Mouse (Mus musculus): ENCODE data around the gene Irf4. TPM values are rescaled to one million over a fixed set of nuclear protein-coding genes. Genes with fewer than 3 reads are reported as not detected.

Gene Irf4
- polyA plus RNA-seq, 1 experiment: 5.0 TPM

- Histone ChIP-seq H3K4me1 (ENCODE audit: control insufficient read depth, insufficient read depth, insufficient read length, low read length) (no peaks in the 10 kb centered on the region), H3K27ac (ENCODE audit: insufficient read depth, low read depth, low read length) (no peak overlapping the region), H3K36me3 (ENCODE audit: control insufficient read depth, insufficient read depth, low read length) (no peaks in the 10 kb centered on the region), H3K27me3 (ENCODE audit: control insufficient read depth, insufficient read depth, low read length) (no peaks in the 10 kb centered on the region), H3K4me3 (ENCODE audit: low read depth, low read length) (no peak overlapping the region)
- TF ChIP-seq POLR2A (IDR thresholded peaks at IDR 0.05; ENCODE audit: low read depth, low read length) (no peak), CTCF (IDR thresholded peaks at IDR 0.05; ENCODE audit: extremely low read depth, insufficient read length, insufficient replicate concordance, low read depth, low read length) (no peak)
- WGBS: 60% methylated on average over 3 of the region's 3 CpGs
Observed at GRCm38 (mm10) chr13:30760374-30761090, 11.5 kb downstream of the Irf4 start.

- H3K4me3 ChIP-seq (ENCODE audit: low read depth, low read length): no peak overlapping the region
- no peak overlapping the region for H3K27ac ChIP-seq (ENCODE audit: insufficient read depth, low read depth, low read length)
- WGBS: 81% methylated on average over 8 of the region's 8 CpGs
- no peaks in the 10 kb centered on the region for H3K27me3 ChIP-seq (ENCODE audit: control insufficient read depth, insufficient read depth, low read length)
- no peaks in the 10 kb centered on the region for H3K4me1 ChIP-seq (ENCODE audit: control insufficient read depth, insufficient read depth, insufficient read length, low read length)
- TF ChIP-seq CTCF (IDR thresholded peaks at IDR 0.05; ENCODE audit: extremely low read depth, insufficient read length, insufficient replicate concordance, low read depth, low read length) (no peak), POLR2A (IDR thresholded peaks at IDR 0.05; ENCODE audit: low read depth, low read length) (no peak)
- no peaks in the 10 kb centered on the region for H3K36me3 ChIP-seq (ENCODE audit: control insufficient read depth, insufficient read depth, low read length)
Observed at GRCm38 (mm10) chr13:30761151-30761631, 12.2 kb downstream of the Irf4 start.

GRCm38 (mm10) chr13:30762224-30762623 is 13.2 kb downstream of the Irf4 start:
- Histone ChIP-seq H3K27ac (ENCODE audit: insufficient read depth, low read depth, low read length) (no peak overlapping the region), H3K36me3 (ENCODE audit: control insufficient read depth, insufficient read depth, low read length) (no peaks in the 10 kb centered on the region), H3K4me1 (ENCODE audit: control insufficient read depth, insufficient read depth, insufficient read length, low read length) (0 out of 2 replicates have a peak, but pooled peaks cover 2% of the 10 kb centered on the region), H3K4me3 (ENCODE audit: low read depth, low read length) (no peak overlapping the region), H3K27me3 (ENCODE audit: control insufficient read depth, insufficient read depth, low read length) (no peaks in the 10 kb centered on the region)
- 83% methylated on average over 4 of the region's 4 CpGs for WGBS
- TF ChIP-seq CTCF (IDR thresholded peaks at IDR 0.05; ENCODE audit: extremely low read depth, insufficient read length, insufficient replicate concordance, low read depth, low read length) (no peak), POLR2A (IDR thresholded peaks at IDR 0.05; ENCODE audit: low read depth, low read length) (no peak)

- Histone ChIP-seq H3K36me3 (ENCODE audit: control insufficient read depth, insufficient read depth, low read length) (no peaks in the 10 kb centered on the region), H3K4me3 (ENCODE audit: low read depth, low read length) (no peak overlapping the region), H3K27me3 (ENCODE audit: control insufficient read depth, insufficient read depth, low read length) (no peaks in the 10 kb centered on the region), H3K27ac (ENCODE audit: insufficient read depth, low read depth, low read length) (no peak overlapping the region), H3K4me1 (ENCODE audit: control insufficient read depth, insufficient read depth, insufficient read length, low read length) (0 out of 2 replicates have a peak, but pooled peaks cover 2% of the 10 kb centered on the region)
- TF ChIP-seq CTCF (IDR thresholded peaks at IDR 0.05; ENCODE audit: extremely low read depth, insufficient read length, insufficient replicate concordance, low read depth, low read length) (no peak), POLR2A (IDR thresholded peaks at IDR 0.05; ENCODE audit: low read depth, low read length) (no peak)
- WGBS: 61% methylated on average over 8 of the region's 8 CpGs
Observed at GRCm38 (mm10) chr13:30764014-30764740, 15.2 kb downstream of the Irf4 start.

- no peaks in the 10 kb centered on the region for H3K27me3 ChIP-seq (ENCODE audit: control insufficient read depth, insufficient read depth, low read length)
- TF ChIP-seq CTCF (IDR thresholded peaks at IDR 0.05; ENCODE audit: extremely low read depth, insufficient read length, insufficient replicate concordance, low read depth, low read length) (no peak), POLR2A (IDR thresholded peaks at IDR 0.05; ENCODE audit: low read depth, low read length) (no peak)
- 0 out of 2 replicates have a peak, but pooled peaks cover 2% of the 10 kb centered on the region for H3K4me1 ChIP-seq (ENCODE audit: control insufficient read depth, insufficient read depth, insufficient read length, low read length)
- no peak overlapping the region for H3K4me3 ChIP-seq (ENCODE audit: low read depth, low read length)
- H3K27ac ChIP-seq (ENCODE audit: insufficient read depth, low read depth, low read length): no peak overlapping the region
- no peaks in the 10 kb centered on the region for H3K36me3 ChIP-seq (ENCODE audit: control insufficient read depth, insufficient read depth, low read length)
- WGBS: 55% methylated on average over 5 of the region's 5 CpGs
Observed at GRCm38 (mm10) chr13:30765906-30766305, 16.9 kb downstream of the Irf4 start.

- no peaks in the 10 kb centered on the region for H3K27me3 ChIP-seq (ENCODE audit: control insufficient read depth, insufficient read depth, low read length)
- WGBS: 84% methylated on average over 5 of the region's 5 CpGs
- H3K4me3 ChIP-seq (ENCODE audit: low read depth, low read length): no peak overlapping the region
- H3K36me3 ChIP-seq (ENCODE audit: control insufficient read depth, insufficient read depth, low read length): no peaks in the 10 kb centered on the region
- H3K27ac ChIP-seq (ENCODE audit: insufficient read depth, low read depth, low read length): peak overlapping the region; percentile 53
- H3K4me1 ChIP-seq (ENCODE audit: control insufficient read depth, insufficient read depth, insufficient read length, low read length): 0 out of 2 replicates have a peak, but pooled peaks cover 2% of the 10 kb centered on the region
- TF ChIP-seq CTCF (IDR thresholded peaks at IDR 0.05; ENCODE audit: extremely low read depth, insufficient read length, insufficient replicate concordance, low read depth, low read length) (no peak), POLR2A (IDR thresholded peaks at IDR 0.05; ENCODE audit: low read depth, low read length) (no peak)
Observed at GRCm38 (mm10) chr13:30766636-30767476, 17.8 kb downstream of the Irf4 start.

All from small intestine, adult 2 months (tissue).